Mouse (Mus musculus): Measurements from ENCODE around the gene Espnl. TPM values are rescaled to one million over a fixed set of nuclear protein-coding genes. Genes with fewer than 3 reads are reported as not detected.

Espnl gene
- total RNA-seq (2014; rRNA removed): 0.19 and 0.27 TPM in 2 replicates
- 0.23 TPM in 2 replicates for polyA plus RNA-seq (2015; fragmentation: Nextera tagmentation; extraction: Ambion mirVana)

- H3K27me3 ChIP-seq (ENCODE audit: insufficient read depth, low read length): no peaks in the 10 kb centered on the region
- no peak within 1 kb of the TSS for H3K27ac ChIP-seq (ENCODE audit: low read depth, low read length)
- H3K4me2 ChIP-seq (ENCODE audit: low read depth, low read length, poor library complexity, severe bottlenecking): no peak within 1 kb of the TSS
- H3K36me3 ChIP-seq (ENCODE audit: insufficient read depth, low read length): no peaks in the 10 kb centered on the region
- WGBS: 78% methylated on average over 19 of the region's 19 CpGs
- no peak within 1 kb of the TSS for H3K9ac ChIP-seq (replicated peaks; ENCODE audit: low read length, poor library complexity, severe bottlenecking)
- H3K9me3 ChIP-seq (ENCODE audit: low read length): no peaks in the 10 kb centered on the region
- no peaks in the 10 kb centered on the region for H3K4me1 ChIP-seq (ENCODE audit: insufficient read depth, low read length)
- TF ChIP-seq CTCF (IDR thresholded peaks at IDR 0.05): no peak
- DNase-seq (ENCODE audit: low spot score) (no peak), ATAC-seq (ENCODE audit: low FRiP score) (no peak)
- H3K4me3 ChIP-seq (ENCODE audit: low read depth, low read length): no peak within 1 kb of the TSS
Measured at GRCm38 (mm10) chr1:91321760-91322438, at the start of gene Espnl. TSS of gene Espnl (plus strand) at chr1:91322075.

GRCm38 (mm10) chr1:91272260-91272659, 49.6 kb upstream of the Espnl start:
- Histone ChIP-seq H3K4me1 (ENCODE audit: insufficient read depth, low read length) (no peaks in the 10 kb centered on the region), H3K9me3 (ENCODE audit: low read length) (no peaks in the 10 kb centered on the region), H3K9ac (replicated peaks; ENCODE audit: low read length, poor library complexity, severe bottlenecking) (no peak overlapping the region), H3K27me3 (ENCODE audit: insufficient read depth, low read length) (no peaks in the 10 kb centered on the region), H3K36me3 (ENCODE audit: insufficient read depth, low read length) (peaks cover 17% of the 10 kb centered on the region), H3K27ac (ENCODE audit: low read depth, low read length) (no peak overlapping the region), H3K4me2 (ENCODE audit: low read depth, low read length, poor library complexity, severe bottlenecking) (no peak overlapping the region), H3K4me3 (ENCODE audit: low read depth, low read length) (no peak overlapping the region)
- DNase-seq (ENCODE audit: low spot score) (no peak), ATAC-seq (ENCODE audit: low FRiP score) (no peak)
- 82% methylated on average over 2 of the region's 2 CpGs for WGBS
- no peak for TF ChIP-seq CTCF (IDR thresholded peaks at IDR 0.05)

- WGBS: 100% methylated on average over 4 of the region's 4 CpGs
- Histone ChIP-seq H3K4me3 (ENCODE audit: low read depth, low read length) (no peak overlapping the region), H3K27me3 (ENCODE audit: insufficient read depth, low read length) (no peaks in the 10 kb centered on the region), H3K9me3 (ENCODE audit: low read length) (no peaks in the 10 kb centered on the region), H3K9ac (replicated peaks; ENCODE audit: low read length, poor library complexity, severe bottlenecking) (no peak overlapping the region), H3K4me1 (ENCODE audit: insufficient read depth, low read length) (no peaks in the 10 kb centered on the region), H3K36me3 (ENCODE audit: insufficient read depth, low read length) (peaks cover 37% of the 10 kb centered on the region), H3K4me2 (ENCODE audit: low read depth, low read length, poor library complexity, severe bottlenecking) (no peak overlapping the region), H3K27ac (ENCODE audit: low read depth, low read length) (no peak overlapping the region)
- DNase-seq (ENCODE audit: low spot score) (no peak), ATAC-seq (ENCODE audit: low FRiP score) (no peak)
- TF ChIP-seq CTCF (IDR thresholded peaks at IDR 0.05): no peak
Measured at GRCm38 (mm10) chr1:91276581-91276980, 45.3 kb upstream of the Espnl start.

- WGBS: 96% methylated on average over 2 of the region's 2 CpGs
- no peak overlapping the region for H3K9ac ChIP-seq (replicated peaks; ENCODE audit: low read length, poor library complexity, severe bottlenecking)
- ATAC-seq (ENCODE audit: low FRiP score): no peak
- no peak for TF ChIP-seq CTCF (IDR thresholded peaks at IDR 0.05)
- H3K4me3 ChIP-seq (ENCODE audit: low read depth, low read length): no peak overlapping the region
- no peak overlapping the region for H3K27ac ChIP-seq (ENCODE audit: low read depth, low read length)
- H3K27me3 ChIP-seq (ENCODE audit: insufficient read depth, low read length): no peaks in the 10 kb centered on the region
- no peaks in the 10 kb centered on the region for H3K9me3 ChIP-seq (ENCODE audit: low read length)
- no peaks in the 10 kb centered on the region for H3K4me1 ChIP-seq (ENCODE audit: insufficient read depth, low read length)
- no peak for DNase-seq (ENCODE audit: low spot score)
- H3K4me2 ChIP-seq (ENCODE audit: low read depth, low read length, poor library complexity, severe bottlenecking): no peak overlapping the region
- peaks cover 37% of the 10 kb centered on the region for H3K36me3 ChIP-seq (ENCODE audit: insufficient read depth, low read length)
Measured at GRCm38 (mm10) chr1:91277480-91277879, 44.4 kb upstream of the Espnl start.

- Histone ChIP-seq H3K27me3 (ENCODE audit: insufficient read depth, low read length) (no peaks in the 10 kb centered on the region), H3K27ac (ENCODE audit: low read depth, low read length) (no peak overlapping the region), H3K4me1 (ENCODE audit: insufficient read depth, low read length) (no peaks in the 10 kb centered on the region), H3K9ac (replicated peaks; ENCODE audit: low read length, poor library complexity, severe bottlenecking) (no peak overlapping the region), H3K4me3 (ENCODE audit: low read depth, low read length) (no peak overlapping the region), H3K4me2 (ENCODE audit: low read depth, low read length, poor library complexity, severe bottlenecking) (no peak overlapping the region), H3K36me3 (ENCODE audit: insufficient read depth, low read length) (peaks cover 37% of the 10 kb centered on the region), H3K9me3 (ENCODE audit: low read length) (no peaks in the 10 kb centered on the region)
- DNase-seq (ENCODE audit: low spot score) (no peak), ATAC-seq (ENCODE audit: low FRiP score) (no peak)
- 95% methylated on average over 3 of the region's 3 CpGs for WGBS
- no peak for TF ChIP-seq CTCF (IDR thresholded peaks at IDR 0.05)
Measured at GRCm38 (mm10) chr1:91278410-91279119, 43.3 kb upstream of the Espnl start.

- H3K9ac ChIP-seq (replicated peaks; ENCODE audit: low read length, poor library complexity, severe bottlenecking): no peak overlapping the region
- H3K4me1 ChIP-seq (ENCODE audit: insufficient read depth, low read length): no peaks in the 10 kb centered on the region
- H3K27me3 ChIP-seq (ENCODE audit: insufficient read depth, low read length): no peaks in the 10 kb centered on the region
- WGBS: 93% methylated on average over 1 of the region's 1 CpGs
- no peak overlapping the region for H3K27ac ChIP-seq (ENCODE audit: low read depth, low read length)
- DNase-seq (ENCODE audit: low spot score) (no peak), ATAC-seq (ENCODE audit: low FRiP score) (no peak)
- H3K4me3 ChIP-seq (ENCODE audit: low read depth, low read length): no peak overlapping the region
- no peak for TF ChIP-seq CTCF (IDR thresholded peaks at IDR 0.05)
- H3K4me2 ChIP-seq (ENCODE audit: low read depth, low read length, poor library complexity, severe bottlenecking): no peak overlapping the region
- no peaks in the 10 kb centered on the region for H3K9me3 ChIP-seq (ENCODE audit: low read length)
- H3K36me3 ChIP-seq (ENCODE audit: insufficient read depth, low read length): peaks cover 41% of the 10 kb centered on the region
Measured at GRCm38 (mm10) chr1:91279126-91279525, 42.7 kb upstream of the Espnl start.

Measured in midbrain, postnatal 0 days (tissue).